ENCODE assay signal across 11 mouse cellular contexts in the genomic region with DNA sequence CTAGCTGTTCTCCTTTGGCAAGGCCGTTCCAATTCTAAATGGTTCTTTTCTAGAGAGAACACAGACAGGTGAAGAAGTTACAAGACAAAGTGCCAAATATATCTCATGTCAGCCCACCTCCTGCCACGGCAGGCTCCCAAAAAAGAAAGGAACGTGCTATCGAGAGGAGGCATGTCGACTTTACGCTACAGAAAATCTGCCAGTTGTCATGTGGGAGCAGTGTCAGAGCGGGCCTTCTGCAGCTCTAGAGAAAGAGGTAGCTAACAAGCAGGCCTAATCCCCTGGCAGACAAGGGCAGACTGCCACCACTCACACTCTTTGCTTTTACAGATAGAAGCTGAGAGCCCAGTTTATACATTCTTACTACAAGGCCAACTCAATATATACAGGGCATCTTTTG.
DNase-seq lines count a peak whose midpoint lies in the region; ATAC-seq lines count a peak whose summit lies in the region.
"Had no signal": no experiment of that assay in that cellular context is flagged by ENCODE, and none has a peak within 500 bp of the region (broad histone marks: within the 10 kb centered on the region; RNA-seq: fewer than 3 reads in every experiment).

No protein-coding gene starts in this region.

- peak overlapping the region; percentile 44; the same call in 1 of the 2 replicates for H3K4me2 ChIP-seq in heart, embryonic 12.5 days

- no peaks in the 10 kb centered on the region for H3K27me3 ChIP-seq in heart, embryonic 12.5 days (replicated peaks)

- 38% methylated on average over 7 of the region's 7 CpGs for WGBS in heart, embryonic 12.5 days

- DNase-seq in layer of hippocampus, adult 11-12 months (ENCODE audit: low spot score): peak; percentile 53
- DNase-seq in layer of hippocampus, adult 9-10 months (ENCODE audit: low spot score): no peak
- DNase-seq in layer of hippocampus, postnatal 36 days: peak; percentile 27 to 29
- DNase-seq in right cerebral cortex, postnatal 36 days (ENCODE audit: low spot score in 2 of 2): peak; percentile 40 to 67
- DNase-seq in spleen, postnatal 36 days (ENCODE audit: low spot score in 2 of 2): no peak
- no peak for DNase-seq in adrenal gland, postnatal 25 days
- DNase-seq in urinary bladder, adult 2 months (ENCODE audit: low spot score): no peak
- DNase-seq: kidney, postnatal 25 days; lung, adult 18-20 months had no signal

- H3K9me3 ChIP-seq in heart, embryonic 12.5 days (replicated peaks): no peaks in the 10 kb centered on the region

- ATAC-seq in heart, embryonic 12.5 days (ENCODE audit: insufficient number of reproducible peaks, low FRiP score): no peak
- ATAC-seq: CD4-positive, CD25-positive, alpha-beta regulatory T cell, adult 4 months had no signal

- H3K9ac ChIP-seq in heart, embryonic 12.5 days: no peak overlapping the region

- H3K4me1 ChIP-seq in heart, embryonic 12.5 days (replicated peaks): peaks cover 39% of the 10 kb centered on the region

- H3K4me3 ChIP-seq in heart, embryonic 12.5 days: no peak overlapping the region

- peak overlapping the region; percentile 80 for H3K27ac ChIP-seq in heart, embryonic 12.5 days (ENCODE audit: poor library complexity, severe bottlenecking)

- no peaks in the 10 kb centered on the region for H3K36me3 ChIP-seq in heart, embryonic 12.5 days

Comparison
In these comparisons a context has a peak if more than half of its experiments do, and no peak if none do; other contexts are left out.
1. DNase-seq: peak in layer of hippocampus, adult 11-12 months (single experiment), layer of hippocampus, postnatal 36 days (2 of 2) and right cerebral cortex, postnatal 36 days (2 of 2); none in layer of hippocampus, adult 9-10 months (single experiment), spleen, postnatal 36 days (0 of 2), adrenal gland, postnatal 25 days (single experiment) and urinary bladder, adult 2 months (single experiment).